In genomic region chr10:84371681-84372160, GRCm38 (mm10) we compare ENCODE assay signal across 8 mouse cellular contexts.
DNase-seq lines count a peak whose midpoint lies in the region; ATAC-seq and TF ChIP-seq lines count a peak whose summit lies in the region.

No protein-coding gene starts in this region.

- TF ChIP-seq CTCF in lung, postnatal 0 days (IDR thresholded peaks at IDR 0.05): no peak

- peaks cover 30% of the 10 kb centered on the region for H3K36me3 ChIP-seq in heart, embryonic 10.5 days
- no peaks in the 10 kb centered on the region; the same call in 1 of the 2 replicates for H3K36me3 ChIP-seq in forebrain, embryonic 11.5 days (ENCODE audit: control insufficient read depth, insufficient read depth, low read length)
- peaks cover 58% of the 10 kb centered on the region for H3K36me3 ChIP-seq in midbrain, embryonic 10.5 days
- no peaks in the 10 kb centered on the region for H3K36me3 ChIP-seq in lung, postnatal 0 days (ENCODE audit: insufficient read depth, low read length)

- no peaks in the 10 kb centered on the region for H3K27me3 ChIP-seq in heart, embryonic 10.5 days (ENCODE audit: insufficient read depth, poor library complexity, severe bottlenecking)
- no peaks in the 10 kb centered on the region for H3K27me3 ChIP-seq in forebrain, embryonic 11.5 days (ENCODE audit: control insufficient read depth, insufficient read depth, low read length)
- no peaks in the 10 kb centered on the region for H3K27me3 ChIP-seq in midbrain, embryonic 10.5 days (ENCODE audit: low read depth, poor library complexity, severe bottlenecking)
- no peaks in the 10 kb centered on the region for H3K27me3 ChIP-seq in lung, postnatal 0 days (replicated peaks; ENCODE audit: insufficient read depth, low read length)

- ATAC-seq in forebrain, embryonic 11.5 days (replicated peaks; ENCODE audit: low FRiP score): no peak
- no peak for ATAC-seq in lung, postnatal 0 days

- WGBS in heart, embryonic 10.5 days: 23% methylated on average over 10 of the region's 10 CpGs
- 32% methylated on average over 10 of the region's 10 CpGs for WGBS in forebrain, embryonic 11.5 days
- 37% methylated on average over 10 of the region's 10 CpGs for WGBS in midbrain, embryonic 10.5 days
- WGBS in lung, postnatal 0 days: 47% methylated on average over 10 of the region's 10 CpGs

- H3K27ac ChIP-seq in heart, embryonic 10.5 days: peak overlapping the region; percentile 36; the same call in 1 of the 2 replicates
- no peak overlapping the region for H3K27ac ChIP-seq in forebrain, embryonic 11.5 days (ENCODE audit: low read depth, low read length)
- peak overlapping the region; percentile 75 for H3K27ac ChIP-seq in midbrain, embryonic 10.5 days (replicated peaks)
- H3K27ac ChIP-seq in lung, postnatal 0 days (ENCODE audit: low read length): no peak overlapping the region

- peak overlapping the region; percentile 18; the same call in 1 of the 2 replicates for H3K4me2 ChIP-seq in forebrain, embryonic 11.5 days (ENCODE audit: low read depth, low read length, severe bottlenecking)
- H3K4me2 ChIP-seq in lung, postnatal 0 days (replicated peaks; ENCODE audit: low read depth, low read length): no peak overlapping the region

- TF ChIP-seq EP300 in lung, postnatal 0 days (IDR thresholded peaks at IDR 0.05): no peak

- DNase-seq in heart, embryonic 10.5 days (ENCODE audit: low spot score): peak; percentile 72
- DNase-seq in heart, adult 18-20 months: no peak
- DNase-seq in brain, adult 2 months (ENCODE audit: low read depth, low spot score): peak; percentile 90
- no peak for DNase-seq in forebrain, embryonic 11.5 days (ENCODE audit: low spot score)
- no peak for DNase-seq in midbrain, embryonic 10.5 days (ENCODE audit: low spot score)
- DNase-seq in liver: no peak
- no peak for DNase-seq in urinary bladder, adult 2 months (ENCODE audit: low spot score)
- no peak for DNase-seq in lung, postnatal 0 days (ENCODE audit: low spot score)

- H3K4me1 ChIP-seq in heart, embryonic 10.5 days: peaks cover 22% of the 10 kb centered on the region
- peaks cover 6% of the 10 kb centered on the region; the same call in 1 of the 2 replicates for H3K4me1 ChIP-seq in forebrain, embryonic 11.5 days (replicated peaks; ENCODE audit: control insufficient read depth, insufficient read depth, low read length)
- H3K4me1 ChIP-seq in midbrain, embryonic 10.5 days: peaks cover 29% of the 10 kb centered on the region
- no peaks in the 10 kb centered on the region for H3K4me1 ChIP-seq in lung, postnatal 0 days (ENCODE audit: insufficient read depth, low read depth, low read length)

- no peak overlapping the region for H3K9ac ChIP-seq in forebrain, embryonic 11.5 days (ENCODE audit: low read length)
- H3K9ac ChIP-seq in lung, postnatal 0 days (replicated peaks; ENCODE audit: low read depth): no peak overlapping the region

- no peaks in the 10 kb centered on the region for H3K9me3 ChIP-seq in heart, embryonic 10.5 days
- H3K9me3 ChIP-seq in forebrain, embryonic 11.5 days (ENCODE audit: control insufficient read depth, low read length): no peaks in the 10 kb centered on the region
- H3K9me3 ChIP-seq in midbrain, embryonic 10.5 days (replicated peaks): no peaks in the 10 kb centered on the region; the same call in 1 of the 2 replicates
- no peaks in the 10 kb centered on the region for H3K9me3 ChIP-seq in lung, postnatal 0 days (ENCODE audit: low read length)

- 0 out of 2 replicates have a peak overlapping the region, but pooled peaks have one; percentile 1 for H3K4me3 ChIP-seq in heart, embryonic 10.5 days
- no peak overlapping the region for H3K4me3 ChIP-seq in forebrain, embryonic 11.5 days (ENCODE audit: low read depth, low read length)
- 0 out of 2 replicates have a peak overlapping the region, but pooled peaks have one; percentile 21 for H3K4me3 ChIP-seq in midbrain, embryonic 10.5 days
- H3K4me3 ChIP-seq in lung, postnatal 0 days (ENCODE audit: low read depth, low read length): no peak overlapping the region

Comparison
In these comparisons a context has a peak if more than half of its experiments do, and no peak if none do; other contexts are left out.
1. DNase-seq: peak in heart, embryonic 10.5 days (single experiment) and brain, adult 2 months (single experiment); none in heart, adult 18-20 months (0 of 2), forebrain, embryonic 11.5 days (single experiment), midbrain, embryonic 10.5 days (single experiment), liver (single experiment), urinary bladder, adult 2 months (single experiment) and lung, postnatal 0 days (single experiment).
2. H3K27ac ChIP-seq: peak in heart, embryonic 10.5 days (single experiment) and midbrain, embryonic 10.5 days (single experiment); none in forebrain, embryonic 11.5 days (single experiment) and lung, postnatal 0 days (single experiment).
3. H3K4me3 ChIP-seq: peak in heart, embryonic 10.5 days (single experiment) and midbrain, embryonic 10.5 days (single experiment); none in forebrain, embryonic 11.5 days (single experiment) and lung, postnatal 0 days (single experiment).